Mouse (Mus musculus) kidney, embryonic 16.5 days (tissue): ENCODE results near the gene Glud1. TPM values are rescaled to one million over a fixed set of nuclear protein-coding genes. Genes with fewer than 3 reads are reported as not detected.

Experiments
- ATAC-seq: fragments of 200-750 bp; cut with Nextera tagmentation; 2 replicates; pipeline ENCODE4 v1.8.0; 2017; ENCODE audit warnings: moderate TSS enrichment; ENCODE audit not compliant: low FRiP score, low TSS enrichment
- H3K27ac ChIP-seq: fragments of 300-500 bp; sonication (generic); 2 replicates; pipeline ENCODE4 v1.5.1; 2014; ENCODE audit warnings: low read length
- H3K27me3 ChIP-seq: fragments of 300-500 bp; sonication (generic); 2 replicates; pipeline ENCODE4 v1.6.1; 2014; ENCODE audit warnings: low read length, control low read depth, mixed read lengths; ENCODE audit not compliant: insufficient read depth
- H3K36me3 ChIP-seq: fragments of 300-500 bp; sonication (generic); 2 replicates; pipeline ENCODE4 v1.6.1; 2014; ENCODE audit warnings: low read length, control low read depth, mixed read lengths; ENCODE audit not compliant: insufficient read depth
- H3K4me1 ChIP-seq: fragments of 300-500 bp; sonication (generic); 2 replicates; pipeline ENCODE4 v1.6.1; 2014; ENCODE audit warnings: low read length, control low read depth, mixed read lengths; ENCODE audit not compliant: insufficient read depth
- H3K4me2 ChIP-seq: fragments of 300-500 bp; sonication (generic); replicated peaks from 2 replicates; pipeline ENCODE4 v1.6.1; 2014; ENCODE audit warnings: low read depth, low read length
- H3K4me3 ChIP-seq: fragments of 300-500 bp; sonication (generic); 2 replicates; pipeline ENCODE4 v1.5.1; 2014; ENCODE audit warnings: mild to moderate bottlenecking, low read length
- H3K9ac ChIP-seq: fragments of 300-500 bp; sonication (generic); replicated peaks from 2 replicates; pipeline ENCODE4 v1.6.1; 2014; ENCODE audit warnings: low read length
- H3K9me3 ChIP-seq: fragments of 300-500 bp; sonication (generic); 2 replicates; pipeline ENCODE4 v1.6.1; 2016; ENCODE audit warnings: low read length, control low read depth
- WGBS: fragments of 180-500 bp; shearing (Covaris S2); extraction: QIAGEN DNeasy Blood & Tissue Kit; methylation state at CpG from one replicate; pipeline ENCODE4 v1.1.7; 2014; 5-methylcytosine and 5-hydroxymethylcytosine counted together
- polyA plus RNA-seq: library from polyadenylated mRNA; unstranded; fragments of >200 nt; fragmentation: Nextera tagmentation; extraction: Ambion mirVana; gene quantifications from 2 replicates; pipeline ENCODE4 v1.2.1, GENCODE M21; 2015

Gene Glud1
- polyA plus RNA-seq, result 114 and 116 TPM in 2 replicates

DNA sequence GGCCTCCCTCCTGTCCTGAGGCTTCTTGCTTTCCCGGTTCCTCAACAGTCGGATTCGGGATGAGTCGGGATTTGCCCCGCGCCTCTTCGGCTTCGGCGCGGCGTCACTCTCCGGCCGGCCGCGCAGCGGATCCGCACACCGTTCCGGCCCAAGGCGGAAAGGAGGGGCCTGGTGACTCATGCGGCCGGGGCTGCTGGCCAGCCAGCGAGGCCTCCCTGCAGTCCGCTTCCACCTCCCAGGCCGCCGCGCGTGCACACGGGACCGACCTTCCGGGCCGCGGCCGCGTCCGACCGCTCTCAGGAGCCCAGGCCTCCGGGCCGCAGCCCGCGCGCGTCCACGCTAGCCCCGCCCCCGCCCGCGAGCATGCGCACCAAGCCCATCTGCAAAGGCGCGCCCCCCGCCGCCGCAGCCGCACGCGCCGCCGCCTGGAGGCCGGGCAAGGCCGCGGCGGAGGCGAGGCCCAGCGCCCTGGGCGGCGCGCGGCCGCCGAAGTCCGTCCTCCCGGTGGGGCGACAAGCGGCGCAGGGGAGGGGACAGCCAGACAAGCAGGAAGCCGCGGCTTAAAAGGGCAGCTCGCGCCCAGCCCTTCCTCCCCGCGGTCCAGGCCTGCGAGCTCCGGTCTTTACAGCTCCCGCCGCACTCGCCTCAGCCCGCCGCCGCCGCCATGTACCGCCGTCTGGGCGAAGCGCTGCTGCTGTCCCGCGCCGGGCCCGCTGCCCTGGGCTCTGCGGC, at the start of gene Glud1, which contains the start of gene Shld2:
Gene Glud1 (plus strand): TSS at position 494 of the 732 bp plus-strand sequence.
Gene Shld2 (minus strand): TSS at position 260 of the 732 bp plus-strand sequence.
- peak; percentile 98 for ATAC-seq

DNA sequence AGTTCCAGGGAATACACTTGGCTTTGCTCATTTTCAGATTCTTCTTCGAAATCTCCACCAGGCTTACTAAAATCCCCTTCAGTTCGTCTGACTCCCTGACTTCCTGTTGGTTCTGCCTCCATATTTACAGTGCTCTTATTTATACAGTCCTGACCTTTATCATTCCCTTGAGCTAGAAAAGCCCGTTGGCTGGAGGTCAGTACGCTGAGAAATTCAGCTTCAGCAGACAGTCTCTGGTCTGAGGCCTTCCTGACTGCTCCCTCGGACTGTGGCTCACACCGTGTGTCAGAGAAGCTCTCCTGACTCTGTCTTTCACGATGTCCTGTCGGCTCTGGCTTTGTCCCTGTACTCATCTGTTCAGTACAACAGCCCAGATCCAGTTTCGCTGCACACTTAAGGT, 42.5 kb upstream of the Glud1 start:
- ATAC-seq, result no peak
- H3K4me3 ChIP-seq, result no peak overlapping the region
- no peak overlapping the region for H3K9ac ChIP-seq
- no peaks in the 10 kb centered on the region for H3K27me3 ChIP-seq
- no peaks in the 10 kb centered on the region for H3K36me3 ChIP-seq
- H3K4me2 ChIP-seq, result no peak overlapping the region
- H3K4me1 ChIP-seq, result no peaks in the 10 kb centered on the region
- no peaks in the 10 kb centered on the region for H3K9me3 ChIP-seq
- WGBS, result 31% methylated on average over 9 of the region's 9 CpGs
- peak overlapping the region; percentile 35; the same call in 1 of the 2 replicates for H3K27ac ChIP-seq

More for the DNA sequence above, at the start of gene Glud1, which contains the start of gene Shld2:
- 0% methylated on average over 84 of the region's 100 CpGs for WGBS
- Histone ChIP-seq H3K4me3 (peak within 1 kb of the TSS; percentile 99), H3K4me2 (peak within 1 kb of the TSS; percentile 77), H3K9ac (peak within 1 kb of the TSS; percentile 96), H3K27ac (peak within 1 kb of the TSS; percentile 99), H3K27me3 (no peaks in the 10 kb centered on the region), H3K36me3 (no peaks in the 10 kb centered on the region), H3K9me3 (no peaks in the 10 kb centered on the region), H3K4me1 (peaks cover 28% of the 10 kb centered on the region)

DNA sequence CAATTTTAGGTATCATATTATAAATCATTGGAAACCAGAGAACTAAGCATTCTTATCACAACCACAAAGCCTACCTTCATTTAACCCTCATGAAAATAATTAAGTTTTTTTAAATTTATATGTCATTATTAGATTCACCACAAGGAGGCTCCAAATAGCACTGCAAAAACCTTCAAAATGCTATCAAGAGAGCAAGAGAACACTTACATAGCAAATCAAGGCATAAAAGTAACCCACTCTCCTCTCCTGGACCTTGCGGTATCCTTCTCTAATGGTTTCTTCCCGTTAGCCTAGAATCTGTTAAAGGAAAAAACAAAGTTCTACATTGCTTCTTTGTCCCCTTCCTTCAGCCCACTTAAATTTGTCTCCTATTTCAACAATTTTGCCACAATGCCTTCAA, 37.2 kb upstream of the Glud1 start:
- H3K4me2 ChIP-seq, result no peak overlapping the region
- H3K27me3 ChIP-seq, result no peaks in the 10 kb centered on the region
- ATAC-seq, result no peak
- no peak overlapping the region for H3K4me3 ChIP-seq
- H3K27ac ChIP-seq, result no peak overlapping the region
- H3K9me3 ChIP-seq, result no peaks in the 10 kb centered on the region
- H3K4me1 ChIP-seq, result 0 out of 2 replicates have a peak, but pooled peaks cover 8% of the 10 kb centered on the region
- no peak overlapping the region for H3K9ac ChIP-seq
- no peaks in the 10 kb centered on the region for H3K36me3 ChIP-seq
- 53% methylated on average over 2 of the region's 2 CpGs for WGBS

DNA sequence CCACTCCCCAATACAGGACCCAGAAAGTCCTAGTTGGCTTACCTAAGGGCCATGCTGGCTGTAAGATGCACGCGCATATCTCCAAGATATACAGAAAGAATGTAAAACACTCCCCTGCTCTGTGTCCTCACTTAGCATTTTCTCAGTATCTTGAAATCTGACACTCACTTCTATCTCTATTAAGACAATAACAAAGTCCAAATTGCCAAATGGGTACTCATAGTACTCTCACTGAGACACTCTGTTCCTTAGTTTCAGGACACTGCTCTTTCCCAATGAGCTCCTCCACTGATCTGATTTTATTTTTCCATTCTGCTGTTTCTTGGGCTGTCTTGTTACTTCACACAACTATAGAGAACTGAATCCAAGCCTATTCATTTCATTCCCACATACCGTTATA, 36.4 kb upstream of the Glud1 start:
- no peaks in the 10 kb centered on the region for H3K9me3 ChIP-seq
- H3K36me3 ChIP-seq, result no peaks in the 10 kb centered on the region
- H3K9ac ChIP-seq, result no peak overlapping the region
- H3K4me2 ChIP-seq, result no peak overlapping the region
- no peak overlapping the region for H3K4me3 ChIP-seq
- no peak overlapping the region for H3K27ac ChIP-seq
- no peaks in the 10 kb centered on the region for H3K27me3 ChIP-seq
- WGBS, result 94% methylated on average over 3 of the region's 3 CpGs
- ATAC-seq, result no peak
- 0 out of 2 replicates have a peak, but pooled peaks cover 8% of the 10 kb centered on the region for H3K4me1 ChIP-seq

DNA sequence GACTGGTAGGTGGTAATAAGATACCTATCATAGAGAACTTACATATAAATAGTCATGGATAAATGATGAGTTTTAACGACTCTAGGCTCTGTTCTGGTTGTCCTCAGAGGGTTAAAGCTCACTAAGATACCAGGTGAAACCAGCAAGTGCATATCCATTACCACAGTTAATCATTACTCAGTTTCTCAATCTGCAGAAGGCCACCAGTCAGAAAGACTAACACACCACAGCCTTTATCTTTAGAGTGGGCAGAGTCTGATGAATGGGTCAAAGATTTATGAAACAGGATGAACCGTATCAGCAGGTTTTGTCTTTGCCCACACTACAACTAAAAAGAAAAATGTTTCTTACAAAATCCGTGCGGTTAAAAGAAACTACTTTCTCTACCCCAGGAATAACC, 35.3 kb upstream of the Glud1 start:
- Histone ChIP-seq H3K27me3 (no peaks in the 10 kb centered on the region), H3K9ac (no peak overlapping the region), H3K36me3 (no peaks in the 10 kb centered on the region), H3K4me3 (no peak overlapping the region), H3K9me3 (no peaks in the 10 kb centered on the region), H3K4me1 (0 out of 2 replicates have a peak, but pooled peaks cover 8% of the 10 kb centered on the region), H3K27ac (no peak overlapping the region), H3K4me2 (no peak overlapping the region)
- 72% methylated on average over 4 of the region's 4 CpGs for WGBS
- ATAC-seq, result peak; percentile 74

DNA sequence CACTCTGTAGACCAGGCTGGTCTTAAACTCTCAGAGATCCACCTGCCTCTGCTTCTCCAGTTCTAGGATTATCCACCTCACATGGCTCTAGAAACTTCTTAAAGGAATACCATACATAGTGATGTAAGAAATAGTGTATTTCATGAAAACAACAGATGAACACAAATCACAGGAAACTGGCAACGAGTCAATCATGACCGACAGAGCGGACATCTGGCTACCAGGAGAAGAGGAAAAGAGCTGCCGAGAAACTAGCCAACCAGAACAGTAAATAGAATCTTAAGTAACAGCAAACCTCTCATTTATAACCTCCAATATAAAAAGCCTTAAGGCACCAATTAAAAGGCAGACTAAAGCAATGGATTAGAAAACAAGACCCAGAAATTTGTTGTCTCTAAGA, 30.8 kb upstream of the Glud1 start:
- H3K4me1 ChIP-seq, result 0 out of 2 replicates have a peak, but pooled peaks cover 8% of the 10 kb centered on the region
- no peak for ATAC-seq
- H3K4me3 ChIP-seq, result no peak overlapping the region
- no peaks in the 10 kb centered on the region for H3K27me3 ChIP-seq
- H3K36me3 ChIP-seq, result no peaks in the 10 kb centered on the region
- no peak overlapping the region for H3K4me2 ChIP-seq
- H3K9me3 ChIP-seq, result no peaks in the 10 kb centered on the region
- no peak overlapping the region for H3K27ac ChIP-seq
- 54% methylated on average over 4 of the region's 4 CpGs for WGBS
- no peak overlapping the region for H3K9ac ChIP-seq

DNA sequence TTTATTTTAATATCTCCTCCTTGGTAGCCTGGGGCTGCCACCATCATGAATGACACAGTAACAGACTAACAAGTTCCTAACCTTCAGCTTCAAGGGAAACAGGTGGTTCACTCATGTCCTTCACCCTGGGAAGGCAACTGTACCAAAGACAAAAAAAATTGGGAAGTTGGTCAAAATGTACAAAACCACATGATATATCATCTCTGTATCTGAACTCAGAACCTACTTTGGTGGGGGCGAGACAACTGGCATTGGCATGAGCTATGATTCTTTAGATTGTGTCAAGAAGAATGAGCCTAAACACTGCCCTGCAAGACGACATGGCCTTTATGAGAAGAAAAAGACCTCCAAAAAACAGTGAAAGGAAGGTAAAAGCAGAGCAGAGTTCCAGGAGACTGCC, 29.7 kb upstream of the Glud1 start:
- Histone ChIP-seq H3K9ac (no peak overlapping the region), H3K4me1 (no peaks in the 10 kb centered on the region)
- 85% methylated on average over 2 of the region's 2 CpGs for WGBS

DNA sequence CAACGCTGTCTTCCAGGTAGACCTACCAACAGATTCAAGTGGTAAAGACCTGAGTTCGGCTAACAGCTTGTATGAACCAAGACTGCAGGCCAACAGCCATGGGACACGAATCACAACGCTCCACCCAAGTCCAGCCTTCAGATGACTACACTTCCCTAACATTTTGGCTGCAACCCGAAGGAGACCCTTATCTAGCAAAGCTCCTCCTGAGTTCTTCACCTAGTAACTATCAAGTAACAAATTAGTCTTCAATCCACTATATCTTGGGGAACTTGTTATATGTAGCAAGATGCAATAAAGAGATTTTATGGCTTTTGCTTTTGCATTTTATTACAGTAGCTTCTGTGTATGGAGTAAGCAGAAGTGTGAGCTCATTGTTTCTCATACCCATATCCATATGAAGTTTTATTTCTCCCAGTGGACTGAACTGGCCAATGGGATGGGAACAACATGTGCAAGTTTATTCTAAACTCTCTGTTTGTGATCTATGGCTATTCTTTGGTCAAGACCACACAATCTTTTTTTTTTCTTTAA, 28.7 kb upstream of the Glud1 start:
- H3K36me3 ChIP-seq, result no peaks in the 10 kb centered on the region
- no peaks in the 10 kb centered on the region for H3K9me3 ChIP-seq
- H3K4me1 ChIP-seq, result no peaks in the 10 kb centered on the region
- WGBS, result 94% methylated on average over 5 of the region's 5 CpGs
- H3K27me3 ChIP-seq, result no peaks in the 10 kb centered on the region
- no peak overlapping the region for H3K4me2 ChIP-seq
- no peak for ATAC-seq
- no peak overlapping the region for H3K27ac ChIP-seq
- no peak overlapping the region for H3K9ac ChIP-seq
- no peak overlapping the region for H3K4me3 ChIP-seq

More for the DNA sequence above, 29.7 kb upstream of the Glud1 start:
- Histone ChIP-seq H3K4me2 (no peak overlapping the region), H3K9me3 (no peaks in the 10 kb centered on the region), H3K27ac (no peak overlapping the region), H3K27me3 (no peaks in the 10 kb centered on the region), H3K36me3 (no peaks in the 10 kb centered on the region), H3K4me3 (no peak overlapping the region)
- no peak for ATAC-seq

DNA sequence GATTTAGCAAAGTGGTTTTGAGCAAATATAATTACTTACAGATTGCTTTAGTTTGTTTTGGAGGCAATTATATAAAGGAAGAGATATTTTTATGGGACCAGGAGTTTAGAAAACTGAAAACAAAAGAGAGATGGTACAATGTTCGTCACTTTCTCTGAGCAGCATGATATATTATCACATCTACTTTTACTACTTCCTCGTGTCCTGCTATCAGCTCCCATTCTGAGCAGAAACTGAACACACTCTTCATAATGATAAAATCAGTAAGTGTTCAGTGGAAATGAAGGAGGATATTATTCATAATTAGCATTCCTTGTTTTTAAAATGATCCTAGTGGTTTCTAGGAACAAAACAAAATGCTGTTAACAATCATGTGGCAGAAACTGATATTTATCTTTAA, 22.1 kb upstream of the Glud1 start:
- H3K27me3 ChIP-seq, result no peaks in the 10 kb centered on the region
- no peak overlapping the region for H3K27ac ChIP-seq

More for the DNA sequence above, 22.1 kb upstream of the Glud1 start:
- Histone ChIP-seq H3K4me2 (no peak overlapping the region), H3K9ac (no peak overlapping the region), H3K36me3 (no peaks in the 10 kb centered on the region), H3K9me3 (no peaks in the 10 kb centered on the region), H3K4me3 (no peak overlapping the region), H3K4me1 (no peaks in the 10 kb centered on the region)
- no peak for ATAC-seq
- 41% methylated on average over 2 of the region's 2 CpGs for WGBS
